Comparison of ENCODE assay signal across 24 mouse cellular contexts in genomic region chr8:83778051-83778450, GRCm38 (mm10). TPM values are rescaled to one million over a fixed set of nuclear protein-coding genes. Genes with fewer than 3 reads are reported as not detected.
DNase-seq lines count a peak whose midpoint lies in the region; TF ChIP-seq lines count a peak whose summit lies in the region.
"Had no signal": no experiment of that assay in that cellular context is flagged by ENCODE, and none has a peak within 500 bp of the region (broad histone marks: within the 10 kb centered on the region; RNA-seq: fewer than 3 reads in every experiment).

No protein-coding gene starts in this region.

- TF ChIP-seq RAD21 in MEL (IDR thresholded peaks at IDR 0.05; ENCODE audit: low read depth, low read length) = no peak

- no peak for TF ChIP-seq CTCF in MEL (IDR thresholded peaks at IDR 0.05 in 2 of 3, conservative IDR thresholded peaks at IDR 0.05 in 1 of 3; ENCODE audit: control insufficient read depth in 1 of 3, insufficient read depth in 1 of 3, low read depth in 2 of 3, low read length in 3 of 3, poor library complexity in 1 of 3, severe bottlenecking in 1 of 3)

- no peak overlapping the region for H3K4me3 ChIP-seq in MEL (ENCODE audit: control insufficient read depth in 1 of 2, insufficient read depth in 1 of 2, low read depth in 2 of 2, low read length in 2 of 2)
- H3K4me3 ChIP-seq in midbrain, embryonic 10.5 days = no peak overlapping the region
- H3K4me3 ChIP-seq: embryonic facial prominence, embryonic 12.5 days; embryonic facial prominence, embryonic 15.5 days; heart, adult 2 months; heart, embryonic 10.5 days; heart, embryonic 13.5 days; hindbrain, embryonic 15.5 days had no signal

- no peak overlapping the region for H3K9ac ChIP-seq in MEL (ENCODE audit: control insufficient read depth, low read depth, low read length, poor library complexity, severe bottlenecking)
- H3K9ac ChIP-seq: embryonic facial prominence, embryonic 12.5 days; embryonic facial prominence, embryonic 15.5 days; forebrain, postnatal 0 days; heart, embryonic 13.5 days; hindbrain, embryonic 15.5 days had no signal

- H3K27ac ChIP-seq in MEL (ENCODE audit: control insufficient read depth, low read depth, low read length) = no peak overlapping the region
- H3K27ac ChIP-seq in midbrain, embryonic 10.5 days (replicated peaks) = no peak overlapping the region
- H3K27ac ChIP-seq: embryonic facial prominence, embryonic 12.5 days; embryonic facial prominence, embryonic 15.5 days; heart, adult 2 months; heart, embryonic 10.5 days; heart, embryonic 13.5 days; hindbrain, embryonic 15.5 days had no signal

- DNase-seq in testis, postnatal 14 days (ENCODE audit: low spot score) = peak; percentile 38
- no peak for DNase-seq in testis, postnatal 10 days (ENCODE audit: low spot score)
- DNase-seq in MEL (ENCODE audit: low read depth, low spot score) = peak; percentile 60
- DNase-seq in c-Kit-positive CD71-positive TER-119-positive erythroid progenitor cells, embryonic 14.5 days (ENCODE audit: low spot score) = peak; percentile 28
- no peak for DNase-seq in cerebellum, adult 8-10 months
- DNase-seq in frontal cortex, postnatal 10 days (ENCODE audit: low spot score in 2 of 2) = no peak
- DNase-seq in midbrain, embryonic 10.5 days (ENCODE audit: low spot score) = no peak
- DNase-seq: adrenal gland, postnatal 10 days; cerebellum, adult 11-12 months; cerebellum, adult 9-10 months; cerebellum, postnatal 14 days; forebrain, postnatal 0 days; gastrocnemius, postnatal 10 days; gastrocnemius, postnatal 36 days; heart, adult 2 months; heart, postnatal 14 days; heart, postnatal 4 days; kidney, adult 2 months had no signal

- 83% methylated on average over 3 of the region's 3 CpGs for WGBS in midbrain, embryonic 10.5 days

- no peaks in the 10 kb centered on the region for H3K9me3 ChIP-seq in MEL (replicated peaks; ENCODE audit: insufficient read depth, low read length)
- no peaks in the 10 kb centered on the region for H3K9me3 ChIP-seq in midbrain, embryonic 10.5 days (replicated peaks)
- H3K9me3 ChIP-seq: embryonic facial prominence, embryonic 12.5 days; embryonic facial prominence, embryonic 15.5 days; G1E; heart, embryonic 10.5 days; heart, embryonic 13.5 days; hindbrain, embryonic 15.5 days had no signal

- H3K27me3 ChIP-seq in MEL (ENCODE audit: control insufficient read depth in 1 of 2, insufficient read depth in 2 of 2, low read length in 2 of 2) = no peaks in the 10 kb centered on the region
- H3K27me3 ChIP-seq in midbrain, embryonic 10.5 days (ENCODE audit: low read depth, poor library complexity, severe bottlenecking) = peaks cover 30% of the 10 kb centered on the region
- H3K27me3 ChIP-seq: embryonic facial prominence, embryonic 12.5 days; embryonic facial prominence, embryonic 15.5 days; hindbrain, embryonic 15.5 days had no signal

- H3K79me2 ChIP-seq in MEL (ENCODE audit: control insufficient read depth, insufficient read depth, low read length, poor library complexity) = no peaks in the 10 kb centered on the region

- TF ChIP-seq POLR2A in MEL (IDR thresholded peaks at IDR 0.05; ENCODE audit: control insufficient read depth in 1 of 2, insufficient read depth in 1 of 2, low read depth in 1 of 2, low read length in 2 of 2, poor library complexity in 1 of 2) = no peak

- no peak for TF ChIP-seq EP300 in MEL (IDR thresholded peaks at IDR 0.05; ENCODE audit: low read depth in 1 of 2, low read length in 2 of 2)

- H3K36me3 ChIP-seq in MEL (ENCODE audit: control insufficient read depth in 1 of 2, insufficient read depth in 2 of 2, low read length in 2 of 2) = peaks cover 0 to 10% of the 10 kb centered on the region in 2 experiments; a peak in 2 of 4 replicates
- no peaks in the 10 kb centered on the region for H3K36me3 ChIP-seq in midbrain, embryonic 10.5 days
- H3K36me3 ChIP-seq: embryonic facial prominence, embryonic 12.5 days; embryonic facial prominence, embryonic 15.5 days; G1E; heart, embryonic 10.5 days; heart, embryonic 13.5 days; hindbrain, embryonic 15.5 days had no signal

- H3K4me1 ChIP-seq in MEL (ENCODE audit: control insufficient read depth in 1 of 2, insufficient read depth in 2 of 2, low read length in 2 of 2) = peaks cover 15 to 23% of the 10 kb centered on the region in 2 experiments
- H3K4me1 ChIP-seq in midbrain, embryonic 10.5 days = peaks cover 6% of the 10 kb centered on the region

TF ChIP-seq in MEL, 35 proteins besides CTCF, POLR2A, EP300 and RAD21:
- TF ChIP-seq POLR2AphosphoS5 (IDR thresholded peaks at IDR 0.05; ENCODE audit: borderline replicate concordance, low read depth, low read length) (no peak), MYB (IDR thresholded peaks at IDR 0.05; ENCODE audit: low read depth, low read length) (no peak), GABPA (IDR thresholded peaks at IDR 0.05; ENCODE audit: low read depth, low read length) (no peak), USF1 (IDR thresholded peaks at IDR 0.05; ENCODE audit: low read depth, low read length) (no peak), CHD2 (IDR thresholded peaks at IDR 0.05; ENCODE audit: low read length) (no peak), TBP (IDR thresholded peaks at IDR 0.05; ENCODE audit: low read depth, low read length) (no peak), SIN3A (IDR thresholded peaks at IDR 0.05; ENCODE audit: low read length) (no peak), ZC3H11A (IDR thresholded peaks at IDR 0.05; ENCODE audit: low read depth, low read length) (no peak)

RNA-seq across cellular contexts. Expression of gene Adgre5, which starts 36.9 kb away (rescaled TPM):
- total RNA-seq in MEL (2012; rRNA removed) = 16.1 and 18.5 TPM in 2 replicates
- polyA plus RNA-seq in MEL (2012; ENCODE audit: insufficient read depth in 1 of 2, insufficient read length in 2 of 2, low read depth in 1 of 2, low replicate concordance in 2 of 2, missing spikeins in 1 of 2) = 10 to 100 TPM in 1 of 2 experiments, not detected in 1; 21.4 TPM
- 8.0 and 13.4 TPM in 2 replicates for polyA plus RNA-seq in midbrain, embryonic 10.5 days (2016; fragmentation: Nextera tagmentation; extraction: Ambion mirVana)

Comparison
In these comparisons a context has a peak if more than half of its experiments do, and no peak if none do; other contexts are left out.
1. DNase-seq: peak in testis, postnatal 14 days (single experiment), MEL (single experiment) and c-Kit-positive CD71-positive TER-119-positive erythroid progenitor cells, embryonic 14.5 days (single experiment); none in testis, postnatal 10 days (single experiment), cerebellum, adult 8-10 months (single experiment), frontal cortex, postnatal 10 days (0 of 2) and midbrain, embryonic 10.5 days (single experiment).